Mouse (Mus musculus) erythroblast, embryonic 14.5 days (primary cell): ENCODE measurements around the gene Thpo.

Source experiments
- GATA1 ChIP-seq: IDR thresholded peaks from 2 replicates; pipeline ENCODE4 v1.6.1; 2012; ENCODE audit warnings: low read length, inconsistent platforms, mixed read lengths
- TAL1 ChIP-seq: IDR thresholded peaks from 3 replicates; pipeline ENCODE4 v1.6.1; 2012; ENCODE audit warnings: low read length, inconsistent platforms, mixed read lengths

- no peak for TF ChIP-seq GATA1
- no peak for TF ChIP-seq TAL1
Observed at GRCm38 (mm10) chr16:20714307-20715080, 19.8 kb downstream of the Thpo start.
